Mouse (Mus musculus): Measurements from ENCODE around the gene Gm20721.
"Not testable (repeated sequence)": the region's sequence is repeated elsewhere in the genome, so short reads cannot be mapped to it uniquely, and the experiment has no call there.

Gene Gm20721

GRCm38 (mm10) chr2:174346612-174346998 is at the start of gene Gm20721:
Gene Gm20721, minus strand, starts transcription at chr2:174346712.
- DNase-seq (ENCODE audit: low read depth, low spot score): no peak

DNA sequence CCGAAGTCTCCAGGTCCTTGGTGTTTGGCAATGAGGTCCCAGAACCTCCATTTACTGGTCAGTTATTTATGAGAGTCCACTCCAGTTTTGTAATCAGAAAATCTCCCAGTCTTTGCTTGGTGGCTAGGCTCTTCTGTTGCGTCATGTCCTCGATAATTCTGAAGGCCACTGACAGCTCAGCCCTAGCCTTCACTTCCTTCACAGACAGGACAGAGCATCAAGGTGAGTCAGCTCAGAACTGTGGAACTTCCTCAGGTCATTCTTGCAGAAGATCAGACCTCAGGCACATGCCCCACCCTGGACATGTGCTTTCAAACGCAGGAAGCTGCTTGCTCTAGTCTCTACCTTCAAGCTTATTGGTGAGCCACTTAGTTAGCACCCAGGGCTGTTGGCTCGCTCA is 46.9 kb upstream of the Gm20721 start:
- DNase-seq (ENCODE audit: low read depth, low spot score): no peak

- no peak for DNase-seq (ENCODE audit: low read depth, low spot score)
These were observed 46.0 kb upstream of the Gm20721 start for GRCm38 (mm10) chr2:174392554-174392953.

DNA sequence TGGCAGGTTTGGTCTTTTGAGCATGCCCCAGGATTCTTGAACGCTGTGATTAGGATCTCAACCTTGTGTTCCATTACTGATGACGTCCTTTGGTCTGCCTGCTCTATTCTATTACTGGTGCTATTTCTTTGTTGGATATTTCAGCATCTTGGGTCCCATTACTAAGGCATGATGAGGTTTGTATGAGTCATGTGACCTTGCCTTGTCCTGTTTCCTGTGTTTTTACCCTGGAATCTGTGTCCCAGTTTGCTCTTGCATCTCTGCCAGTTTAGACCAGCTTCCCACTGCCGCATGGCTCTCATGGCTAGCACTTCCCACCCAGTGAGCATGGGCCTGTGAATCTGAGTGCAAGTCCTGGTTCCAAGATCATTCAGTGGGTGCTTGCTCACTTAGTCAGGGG is 45.4 kb upstream of the Gm20721 start:
- no peak for DNase-seq (ENCODE audit: low read depth, low spot score)

- DNase-seq (ENCODE audit: low read depth, low spot score): no peak
These were observed 34.5 kb upstream of the Gm20721 start for GRCm38 (mm10) chr2:174381021-174381420.

DNA sequence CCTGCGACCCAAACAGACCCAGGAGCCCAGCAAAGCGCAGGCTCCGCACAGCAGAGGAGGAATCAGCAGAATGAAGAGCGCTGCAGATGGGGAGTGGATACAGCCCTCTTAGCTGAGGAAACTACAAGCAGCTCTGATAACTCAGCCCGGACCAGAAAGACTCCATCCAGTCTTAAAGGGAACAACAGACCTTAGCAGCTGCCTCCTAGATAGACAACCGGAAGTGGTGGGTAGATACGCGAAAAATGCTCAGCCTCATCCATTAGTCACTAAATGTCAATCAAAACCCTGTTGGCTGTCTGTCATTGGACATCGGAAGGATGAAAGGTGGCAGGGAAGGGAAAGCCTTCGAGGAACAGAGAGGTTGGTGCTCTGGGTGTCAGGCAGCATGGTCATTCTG is 20.1 kb upstream of the Gm20721 start:
- no peak for DNase-seq (ENCODE audit: low read depth, low spot score)

DNA sequence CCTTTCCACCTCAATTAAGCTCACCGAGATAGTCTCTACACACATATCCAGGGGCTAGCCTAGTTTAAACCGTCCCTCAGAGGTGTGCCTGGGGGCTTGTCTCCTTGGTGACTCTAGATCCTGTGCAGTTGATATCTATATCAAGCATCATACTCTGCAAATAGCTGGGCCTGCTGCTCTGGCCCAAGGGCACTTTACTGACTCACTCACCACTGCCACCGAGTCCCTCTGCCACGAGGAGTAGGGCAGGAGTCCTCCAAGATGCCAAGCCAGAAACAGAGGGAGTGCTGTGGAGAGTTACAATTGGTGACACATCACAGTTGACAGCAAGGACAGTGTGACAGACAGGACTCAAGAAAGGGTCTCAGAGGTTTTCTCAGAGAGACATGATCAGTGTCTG is 13.1 kb upstream of the Gm20721 start:
- no peak for DNase-seq (ENCODE audit: low read depth, low spot score)

DNA sequence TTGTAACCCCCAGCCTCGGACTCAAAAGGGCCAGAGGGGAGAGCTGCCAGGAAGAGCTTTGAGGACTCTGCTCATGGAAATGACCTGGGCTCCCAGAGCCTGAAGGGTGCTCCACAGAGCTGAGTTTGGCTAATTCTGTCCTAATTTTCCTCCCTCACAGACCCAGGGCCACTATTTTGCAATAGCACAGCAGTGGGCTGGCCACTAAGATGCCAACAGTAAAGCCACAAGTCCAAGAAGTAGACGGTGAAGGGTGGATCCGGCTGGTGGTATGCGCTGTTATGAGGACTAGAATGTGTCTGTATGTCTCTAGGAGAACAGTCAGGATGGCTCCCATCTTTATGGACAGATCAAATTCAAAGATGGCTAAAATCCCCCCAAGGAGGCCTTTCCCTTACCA is 12.0 kb upstream of the Gm20721 start:
- DNase-seq (ENCODE audit: low read depth, low spot score): no peak

DNA sequence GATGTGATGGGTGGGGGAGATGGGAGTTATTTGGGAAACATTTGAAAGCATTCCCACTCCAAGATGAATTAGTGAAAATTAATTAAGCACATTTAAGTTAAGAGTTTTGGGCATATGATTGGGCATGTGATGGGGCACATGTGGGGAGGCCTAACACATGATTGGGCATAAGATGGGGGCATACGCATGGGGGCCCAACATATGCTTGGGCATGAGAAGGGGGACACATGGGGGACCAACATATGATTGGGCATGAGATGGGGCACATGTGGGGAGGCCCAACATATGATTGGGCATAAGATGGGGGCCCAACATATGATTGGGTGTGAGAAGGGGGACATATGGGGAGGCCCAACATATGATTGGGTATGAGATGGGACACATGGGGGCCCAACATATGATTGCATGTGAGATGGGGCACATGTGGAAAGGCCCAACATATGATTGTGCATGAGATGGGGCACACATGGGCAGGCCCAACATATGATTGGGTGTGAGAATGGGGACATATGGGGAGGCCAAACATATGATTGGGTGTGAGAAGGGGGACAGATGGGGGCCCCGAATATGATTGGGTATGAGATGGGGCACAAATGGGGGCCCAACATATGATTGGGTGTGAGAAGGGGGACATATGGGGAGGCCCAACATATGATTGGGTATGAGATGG is 622 bp upstream of the Gm20721 start:
- not testable (repeated sequence) for DNase-seq (ENCODE audit: low read depth, low spot score)

DNA sequence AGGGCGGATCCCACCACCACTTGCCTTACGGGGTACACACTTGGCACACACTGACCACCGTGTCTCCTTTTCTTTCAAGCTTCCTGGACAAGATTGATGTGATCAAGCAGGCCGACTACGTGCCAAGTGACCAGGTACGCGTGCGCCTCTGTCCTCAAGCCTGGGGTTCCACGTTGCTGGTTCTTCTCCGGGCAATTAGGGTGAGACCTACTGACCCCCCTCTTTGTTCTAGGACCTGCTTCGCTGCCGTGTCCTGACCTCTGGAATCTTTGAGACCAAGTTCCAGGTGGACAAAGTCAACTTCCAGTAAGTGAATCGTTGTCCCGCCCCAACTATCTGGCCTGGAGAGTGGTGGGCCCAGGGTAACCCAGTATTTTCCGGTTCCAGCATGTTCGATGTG is 1.5 kb downstream of the Gm20721 start:
- DNase-seq (ENCODE audit: low read depth, low spot score): no peak

GRCm38 (mm10) chr2:174344003-174344655 is 2.4 kb downstream of the Gm20721 start:
- peak; percentile 38 for DNase-seq (ENCODE audit: low read depth, low spot score)

DNA sequence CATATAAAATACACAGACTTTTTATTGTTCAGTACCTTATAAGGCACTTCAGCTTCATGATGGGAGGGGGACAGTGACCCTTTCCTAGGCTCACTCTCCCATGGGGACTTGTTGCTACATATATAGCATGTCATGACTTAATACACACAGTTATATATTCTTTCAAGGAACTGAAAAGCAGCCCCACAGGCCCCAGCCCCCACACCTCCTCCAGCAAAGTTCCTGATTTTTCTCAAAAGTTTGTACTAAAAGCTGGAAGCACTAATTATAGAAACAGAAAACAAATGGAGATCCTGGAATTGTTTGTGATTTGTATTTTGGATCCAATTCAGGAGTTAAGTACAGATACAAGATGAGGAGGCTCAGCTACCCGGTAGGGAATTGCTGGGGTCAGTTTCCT is 2.9 kb downstream of the Gm20721 start:
- DNase-seq (ENCODE audit: low read depth, low spot score): no peak

DNA sequence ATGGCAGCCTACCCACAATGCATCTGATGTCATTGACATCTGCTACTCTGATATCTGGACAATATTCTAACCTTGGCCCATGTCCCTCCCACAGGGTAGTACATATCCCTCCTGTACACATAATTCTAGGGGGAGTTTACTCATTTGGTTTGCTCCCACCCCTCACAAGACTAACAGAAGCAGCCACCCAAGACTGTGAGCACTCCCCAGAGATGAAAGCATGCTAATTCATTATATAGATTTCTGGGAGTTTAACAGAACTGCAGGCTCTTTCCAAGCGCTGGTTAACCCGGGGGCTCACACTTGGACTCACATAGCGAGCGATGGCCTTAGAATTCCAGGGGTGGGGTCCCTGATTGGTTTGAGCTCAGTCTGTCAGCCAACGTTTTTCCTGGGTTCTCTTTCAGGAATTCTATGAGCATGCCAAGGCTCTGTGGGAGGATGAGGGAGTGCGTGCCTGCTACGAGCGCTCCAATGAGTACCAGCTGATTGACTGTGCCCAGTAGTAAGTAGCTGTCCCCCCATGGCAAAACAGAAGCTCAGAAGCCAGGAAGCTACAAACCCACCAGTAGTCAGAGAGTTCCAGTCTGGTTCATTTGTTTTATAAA is 3.6 kb downstream of the Gm20721 start:
- DNase-seq (ENCODE audit: low read depth, low spot score): no peak

GRCm38 (mm10) chr2:174340893-174341580 is 5.5 kb downstream of the Gm20721 start:
- DNase-seq (ENCODE audit: low read depth, low spot score): no peak

- no peak for DNase-seq (ENCODE audit: low read depth, low spot score)
These were observed 6.2 kb downstream of the Gm20721 start for GRCm38 (mm10) chr2:174340229-174340892.

DNA sequence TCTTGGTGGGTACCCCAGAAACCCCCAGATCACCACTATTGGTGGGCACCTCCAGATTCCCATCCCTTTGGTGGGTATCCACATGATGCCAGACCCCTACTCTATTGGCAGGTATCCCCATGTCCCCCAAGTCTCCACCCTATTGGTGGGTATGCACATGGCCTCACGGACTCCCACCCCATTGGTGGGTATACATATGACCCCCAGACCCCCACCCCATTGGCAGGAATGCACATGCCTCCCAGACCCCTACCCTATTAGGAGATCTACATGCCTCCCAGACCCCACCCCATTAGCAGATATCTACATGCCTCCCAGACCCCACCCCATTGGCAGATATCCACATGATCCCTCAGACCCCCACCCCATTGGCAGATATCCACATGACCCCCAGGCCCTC is 6.8 kb downstream of the Gm20721 start:
- no peak for DNase-seq (ENCODE audit: low read depth, low spot score)

GRCm38 (mm10) chr2:174337275-174337674 is 9.2 kb downstream of the Gm20721 start:
- no peak for DNase-seq (ENCODE audit: low read depth, low spot score)

DNA sequence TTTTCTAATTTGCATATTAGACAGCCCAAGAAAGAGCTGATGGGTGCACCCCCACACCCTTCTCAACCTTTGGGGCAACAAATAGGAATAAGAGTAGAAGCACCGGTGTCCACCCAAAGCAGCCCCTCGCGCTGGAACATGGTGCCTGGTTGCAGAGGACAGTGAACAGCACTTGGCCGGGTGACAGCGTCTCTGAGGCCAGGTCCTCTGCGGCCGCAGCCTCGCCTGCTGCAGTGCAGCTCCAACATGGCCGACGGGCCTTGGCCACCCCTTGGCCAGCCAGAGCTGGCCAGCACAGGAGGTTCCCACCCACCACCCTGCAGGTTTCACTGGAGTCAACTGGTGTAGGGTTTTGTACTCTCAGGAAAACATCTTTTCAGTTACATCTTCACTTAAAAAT is 12.1 kb downstream of the Gm20721 start:
- no peak for DNase-seq (ENCODE audit: low read depth, low spot score)

- no peak for DNase-seq (ENCODE audit: low read depth, low spot score)
These were observed 13.1 kb downstream of the Gm20721 start for GRCm38 (mm10) chr2:174333239-174333890.

DNA sequence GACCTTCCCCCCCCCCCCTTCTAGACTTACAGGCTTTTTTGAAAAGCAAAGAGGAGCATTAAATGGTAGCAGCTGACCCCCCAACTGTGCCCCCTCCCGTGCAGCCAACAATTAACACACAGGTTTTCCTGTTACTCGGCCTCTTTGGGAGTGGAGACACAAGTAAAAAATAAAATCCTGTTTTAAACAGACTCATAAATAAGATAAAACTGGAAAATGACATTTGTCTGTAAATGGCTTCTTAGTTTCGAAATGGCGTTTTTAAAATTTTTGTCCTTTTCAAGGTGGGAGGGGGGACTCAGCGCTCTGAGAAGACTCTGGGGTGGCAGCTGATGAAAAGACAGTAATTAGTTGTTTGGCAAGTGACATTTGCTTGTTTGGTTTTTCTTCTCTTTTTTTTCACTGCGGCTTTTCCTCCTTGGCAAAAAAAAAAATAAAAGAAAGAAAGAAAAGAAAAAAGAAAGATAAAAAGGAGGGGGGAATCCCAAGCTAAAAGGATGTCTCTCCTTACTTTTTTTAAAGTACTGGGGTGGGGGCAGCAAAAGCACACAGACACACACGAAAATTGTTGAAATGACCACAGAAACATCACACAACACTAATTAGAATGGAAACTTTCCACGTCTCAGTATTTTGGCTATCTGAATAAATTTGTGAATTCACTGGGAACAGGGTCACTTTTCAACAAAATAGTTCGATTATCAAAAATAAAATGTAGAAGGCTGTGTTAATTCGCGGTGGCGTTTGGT is 15.1 kb downstream of the Gm20721 start:
- DNase-seq (ENCODE audit: low read depth, low spot score): no peak
